Mouse (Mus musculus): Measurements from ENCODE around the gene Ppm1h. TPM values are rescaled to one million over a fixed set of nuclear protein-coding genes. Genes with fewer than 3 reads are reported as not detected.
"Not testable (repeated sequence)": the region's sequence is repeated elsewhere in the genome, so short reads cannot be mapped to it uniquely, and the experiment has no call there.

Ppm1h gene
- polyA plus RNA-seq, 1 experiment from 2014 or later: 26.0 TPM

DNA sequence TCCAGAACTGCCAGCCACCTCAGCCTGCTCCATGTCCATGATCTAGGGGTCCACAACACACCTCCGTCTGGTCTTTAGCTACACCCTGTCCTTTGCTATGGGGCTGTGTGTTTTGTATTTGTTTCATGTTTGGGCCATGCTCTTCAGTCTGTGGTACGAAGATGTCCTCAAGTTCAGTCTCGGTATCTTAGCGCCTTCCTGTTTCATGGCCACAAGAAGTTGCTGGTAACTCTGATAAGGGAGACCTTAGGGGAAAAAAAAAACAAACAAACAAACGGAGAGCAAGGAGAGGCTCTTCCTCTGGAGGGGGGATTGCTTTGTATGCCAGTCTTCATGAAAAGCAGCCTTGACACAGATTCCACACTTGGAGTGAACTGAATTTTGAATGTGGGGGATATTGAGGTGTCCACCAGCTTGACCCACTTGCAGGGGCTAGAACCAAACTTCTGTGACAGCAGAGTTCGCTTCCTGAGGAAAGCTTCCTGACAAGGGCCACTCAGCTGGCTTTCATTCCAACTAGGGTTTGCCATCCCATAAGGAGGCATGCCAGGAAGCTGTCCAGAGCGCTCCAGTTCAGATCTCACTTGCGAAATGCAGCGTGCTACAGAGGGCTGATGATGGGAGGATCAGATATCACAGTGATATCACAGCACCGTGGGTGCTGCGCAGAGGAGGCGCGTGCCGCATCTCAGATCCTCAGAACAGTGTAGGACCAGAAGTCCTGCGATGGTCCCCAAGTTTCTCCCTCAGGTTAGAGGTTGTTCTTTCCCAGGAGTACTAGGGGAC, 254.7 kb downstream of the Ppm1h start:
- no peaks in the 10 kb centered on the region for H3K27me3 ChIP-seq
- TF ChIP-seq CTCF (IDR thresholded peaks at IDR 0.05): no peak
- in situ Hi-C loops (cut with MboI; ENCODE audit: low pct_unique_long_range_greater_than_20kb): no loop called here
- DNase-seq (ENCODE audit: low read depth, low spot score) (no peak), ATAC-seq (no peak)
- ChIA-PET POLR2A (no interaction called here), CTCF (interaction anchor here (0.5 kb wide), 1 partner anchor 285 kb away, joined by 3 read pairs; no protein-coding TSS in a partner anchor)

DNA sequence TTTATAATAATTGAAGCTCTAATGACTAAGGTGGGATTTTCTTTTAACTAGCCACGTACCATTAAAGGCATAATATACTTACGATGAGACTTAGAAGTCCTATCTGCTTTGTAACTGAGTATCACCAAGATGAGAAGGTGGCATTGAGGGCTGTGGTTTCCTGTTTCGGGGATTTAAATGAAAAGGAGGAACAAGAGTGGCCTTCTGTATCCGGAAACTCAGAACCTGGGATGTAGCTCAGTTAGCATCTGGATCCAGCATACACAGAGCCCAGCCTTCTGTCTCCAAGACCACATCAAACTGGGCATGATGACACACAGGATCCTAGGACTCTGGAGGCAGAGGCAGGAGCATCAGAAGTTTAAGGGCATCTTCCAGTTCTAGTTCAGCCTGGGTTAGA, 256.8 kb downstream of the Ppm1h start:
- POLR2A ChIA-PET; in situ Hi-C loops (cut with MboI; ENCODE audit: low pct_unique_long_range_greater_than_20kb); H3K27me3 ChIP-seq; CTCF ChIA-PET; DNase-seq (ENCODE audit: low read depth, low spot score); ATAC-seq: not testable (repeated sequence)

DNA sequence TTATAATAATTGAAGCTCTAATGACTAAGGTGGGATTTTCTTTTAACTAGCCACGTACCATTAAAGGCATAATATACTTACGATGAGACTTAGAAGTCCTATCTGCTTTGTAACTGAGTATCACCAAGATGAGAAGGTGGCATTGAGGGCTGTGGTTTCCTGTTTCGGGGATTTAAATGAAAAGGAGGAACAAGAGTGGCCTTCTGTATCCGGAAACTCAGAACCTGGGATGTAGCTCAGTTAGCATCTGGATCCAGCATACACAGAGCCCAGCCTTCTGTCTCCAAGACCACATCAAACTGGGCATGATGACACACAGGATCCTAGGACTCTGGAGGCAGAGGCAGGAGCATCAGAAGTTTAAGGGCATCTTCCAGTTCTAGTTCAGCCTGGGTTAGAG, 258.8 kb downstream of the Ppm1h start:
- CTCF ChIA-PET; in situ Hi-C loops (cut with MboI; ENCODE audit: low pct_unique_long_range_greater_than_20kb); POLR2A ChIA-PET; ATAC-seq; H3K27me3 ChIP-seq; DNase-seq (ENCODE audit: low read depth, low spot score): not testable (repeated sequence)

DNA sequence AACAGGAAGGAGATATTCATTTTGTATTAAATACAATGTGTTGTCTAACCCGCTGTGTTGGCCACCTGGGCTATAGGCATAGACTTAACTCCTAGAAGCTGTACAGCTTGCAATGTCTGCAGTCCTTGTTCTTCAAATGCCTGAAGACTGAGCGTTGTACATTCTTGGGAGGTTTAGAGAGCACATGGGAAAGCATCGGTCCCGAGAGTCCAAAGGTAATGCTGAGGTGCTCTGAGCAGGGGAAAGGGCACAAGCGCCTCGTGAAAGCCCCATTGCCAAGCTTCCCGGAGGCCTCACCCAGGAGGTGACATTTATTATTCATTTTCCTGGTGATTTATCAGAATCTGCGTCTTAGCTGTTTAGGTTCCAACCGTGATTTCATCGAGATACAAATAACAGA, 261.0 kb downstream of the Ppm1h start:
- ChIA-PET CTCF (interaction anchor here (1.0 kb wide), 1 partner anchor 17 kb away, joined by 3 read pairs; no protein-coding TSS in a partner anchor), POLR2A (interaction anchor here (0.7 kb wide), 1 partner anchor 12 kb away, joined by 3 read pairs; no protein-coding TSS in a partner anchor)
- TF ChIP-seq CTCF (IDR thresholded peaks at IDR 0.05): no peak
- no peaks in the 10 kb centered on the region for H3K27me3 ChIP-seq
- ATAC-seq (no peak), DNase-seq (ENCODE audit: low read depth, low spot score) (no peak)
- in situ Hi-C loops (cut with MboI; ENCODE audit: low pct_unique_long_range_greater_than_20kb): no loop called here

DNA sequence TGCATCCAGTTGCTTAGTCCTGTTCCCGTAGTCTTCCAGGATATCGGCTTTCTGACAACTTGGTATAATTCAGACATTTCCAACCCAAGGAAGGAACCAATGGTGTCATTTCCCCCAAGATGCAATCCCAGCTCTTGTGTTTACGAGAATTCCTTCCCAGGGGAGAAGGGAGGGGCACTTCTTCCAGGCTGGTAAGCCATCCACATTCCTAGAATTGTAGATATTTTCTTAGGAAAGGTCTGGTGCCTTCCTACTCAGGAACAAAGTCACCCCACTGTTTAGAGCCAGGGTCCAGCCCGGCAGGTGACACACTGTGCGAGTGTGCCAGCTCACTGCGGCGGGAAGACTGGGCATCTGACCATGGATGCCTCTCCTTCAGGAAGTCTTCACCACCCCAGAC, 264.2 kb downstream of the Ppm1h start:
- POLR2A ChIA-PET: no interaction called here
- DNase-seq (ENCODE audit: low read depth, low spot score): no peak
- CTCF ChIA-PET: no interaction called here

DNA sequence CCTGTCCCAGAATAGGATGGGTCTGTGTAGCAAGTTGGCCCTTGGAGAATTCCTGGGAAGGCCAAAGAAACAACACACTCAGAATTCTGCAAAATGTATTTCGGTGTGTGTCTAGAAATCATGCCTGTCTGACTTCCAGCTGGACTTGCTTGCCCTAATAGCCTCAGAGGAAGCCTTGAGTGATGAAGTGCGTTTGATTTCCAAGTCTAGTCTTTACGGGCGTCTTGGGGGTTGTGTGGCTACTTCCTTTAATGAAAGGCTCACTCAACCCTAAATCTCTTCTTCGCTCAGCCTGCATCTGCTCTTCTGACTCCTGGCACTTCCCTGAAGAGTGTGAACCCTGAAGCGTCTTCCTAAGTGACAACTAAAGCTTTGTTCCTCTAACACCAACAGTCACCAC, 265.3 kb downstream of the Ppm1h start:
- POLR2A ChIA-PET: no interaction called here
- no peak for ATAC-seq
- no peak for DNase-seq (ENCODE audit: low read depth, low spot score)
- CTCF ChIA-PET: interaction anchor here (1.5 kb wide), 1 partner anchor 24 kb away, joined by 3 read pairs; no protein-coding TSS in a partner anchor
- no peaks in the 10 kb centered on the region for H3K27me3 ChIP-seq
- no peak for TF ChIP-seq CTCF (IDR thresholded peaks at IDR 0.05)
- in situ Hi-C loops (cut with MboI; ENCODE audit: low pct_unique_long_range_greater_than_20kb): no loop called here

More for the DNA sequence above, 264.2 kb downstream of the Ppm1h start:
- ATAC-seq: no peak
- H3K27me3 ChIP-seq: no peaks in the 10 kb centered on the region
- in situ Hi-C loops (cut with MboI; ENCODE audit: low pct_unique_long_range_greater_than_20kb): no loop called here
- TF ChIP-seq CTCF (IDR thresholded peaks at IDR 0.05): no peak

DNA sequence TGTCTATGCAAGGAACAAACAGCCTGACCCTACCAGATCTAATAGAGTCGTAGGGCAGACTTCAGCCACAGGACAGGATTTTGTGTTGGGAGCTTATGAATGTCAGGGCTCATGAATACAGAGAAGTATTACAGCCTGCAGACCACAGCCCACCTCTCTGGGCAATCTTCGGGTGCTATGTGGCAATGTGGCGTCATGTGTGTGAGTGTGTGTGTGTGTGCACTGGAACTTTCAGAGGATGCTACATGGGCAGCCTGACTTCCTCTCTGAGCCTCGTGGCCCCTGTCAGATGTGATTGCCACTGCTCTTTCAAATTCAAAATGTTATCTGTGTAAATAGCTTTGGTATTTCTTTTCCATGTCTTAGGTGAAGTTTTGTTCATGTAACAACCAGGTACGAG, 266.3 kb downstream of the Ppm1h start:
- DNase-seq (ENCODE audit: low read depth, low spot score) (no peak), ATAC-seq (no peak)
- in situ Hi-C loops (cut with MboI; ENCODE audit: low pct_unique_long_range_greater_than_20kb): no loop called here
- CTCF ChIA-PET: interaction anchor here (1.0 to 1.5 kb wide), 4 partner anchors 13 to 138 kb away, joined by 3 read pairs; no protein-coding TSS in a partner anchor
- TF ChIP-seq CTCF (IDR thresholded peaks at IDR 0.05): no peak
- H3K27me3 ChIP-seq: no peaks in the 10 kb centered on the region
- POLR2A ChIA-PET: interaction anchor here (0.6 to 1.1 kb wide), 2 partner anchors 12 to 24 kb away, joined by 3 to 6 read pairs; no protein-coding TSS in a partner anchor

DNA sequence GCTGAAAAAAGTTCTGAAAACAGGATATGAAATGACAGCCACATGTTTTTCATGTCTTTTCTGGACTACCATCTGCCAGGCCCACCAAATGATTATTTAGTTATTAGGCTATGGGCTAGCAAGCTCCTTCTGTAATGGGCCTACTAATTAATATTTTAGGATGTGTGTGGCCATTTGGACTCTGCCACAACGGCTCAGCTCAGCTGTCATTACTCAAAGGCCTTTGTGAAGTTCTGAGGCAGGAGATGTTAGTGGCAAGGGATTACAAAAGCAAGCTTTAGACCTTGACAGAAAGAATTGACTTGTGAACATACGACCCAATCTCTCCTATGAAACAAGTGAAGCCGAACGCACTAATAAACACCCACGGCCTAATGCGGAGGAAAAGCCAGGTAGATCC, 272.4 kb downstream of the Ppm1h start:
- no peaks in the 10 kb centered on the region for H3K27me3 ChIP-seq
- ChIA-PET POLR2A (interaction anchor here (0.7 to 1.2 kb wide), 2 partner anchors 11 to 12 kb away, joined by 3 read pairs; no protein-coding TSS in a partner anchor), CTCF (no interaction called here)
- ATAC-seq (no peak), DNase-seq (ENCODE audit: low read depth, low spot score) (no peak)
- in situ Hi-C loops (cut with MboI; ENCODE audit: low pct_unique_long_range_greater_than_20kb): no loop called here
- no peak for TF ChIP-seq CTCF (IDR thresholded peaks at IDR 0.05)

DNA sequence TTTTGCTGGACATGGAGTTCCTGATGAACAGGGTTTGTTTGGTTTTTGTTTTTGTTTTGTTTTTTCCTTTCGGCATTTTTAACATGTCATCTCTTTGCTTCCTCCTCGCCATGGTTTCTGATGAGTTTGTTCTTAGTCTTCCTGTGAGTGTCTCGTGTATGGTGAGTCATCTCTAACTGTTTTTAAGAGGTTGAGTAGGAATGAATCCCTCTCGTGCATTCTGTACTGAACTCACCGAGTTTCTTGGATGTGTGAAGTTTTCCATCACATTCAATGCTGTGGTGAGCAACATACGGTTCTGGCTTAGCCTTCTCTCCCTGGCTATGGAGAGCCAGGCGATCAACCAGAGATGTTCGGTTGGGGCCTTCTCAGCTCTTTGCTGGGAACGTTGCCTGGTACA, 275.0 kb downstream of the Ppm1h start:
- CTCF ChIA-PET: no interaction called here
- no peaks in the 10 kb centered on the region for H3K27me3 ChIP-seq
- no peak for DNase-seq (ENCODE audit: low read depth, low spot score)
- TF ChIP-seq CTCF (IDR thresholded peaks at IDR 0.05): no peak
- no peak for ATAC-seq
- in situ Hi-C loops (cut with MboI; ENCODE audit: low pct_unique_long_range_greater_than_20kb): no loop called here
- POLR2A ChIA-PET: interaction anchor here (0.7 kb wide), 1 partner anchor 147 kb away, joined by 8 read pairs; no protein-coding TSS in a partner anchor

DNA sequence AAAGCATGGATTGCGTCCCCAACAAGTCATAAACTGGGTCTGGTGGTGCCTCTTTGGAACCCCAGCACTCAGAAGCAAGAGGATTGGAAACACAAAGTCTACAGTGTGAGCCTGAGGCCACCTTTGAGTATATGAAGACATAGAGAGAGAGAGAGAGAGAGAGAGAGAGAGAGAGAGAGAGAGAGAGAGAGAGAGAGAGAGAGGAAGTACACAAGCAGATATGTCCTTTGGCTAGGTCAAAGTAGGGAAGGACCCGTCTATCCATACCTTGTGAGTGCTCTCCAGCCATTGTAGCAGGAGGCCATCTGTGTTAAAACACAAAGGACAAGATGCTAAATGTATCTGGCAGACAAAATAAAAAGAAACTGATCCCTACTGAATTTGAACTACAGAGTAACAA, 279.4 kb downstream of the Ppm1h start:
- ChIA-PET POLR2A (no interaction called here), CTCF (interaction anchor here (0.7 to 1.0 kb wide), 3 partner anchors 13 to 26 kb away, joined by 3 read pairs; no protein-coding TSS in a partner anchor)
- TF ChIP-seq CTCF (IDR thresholded peaks at IDR 0.05): no peak
- DNase-seq (ENCODE audit: low read depth, low spot score) (no peak), ATAC-seq (no peak)
- in situ Hi-C loops (cut with MboI; ENCODE audit: low pct_unique_long_range_greater_than_20kb): no loop called here
- H3K27me3 ChIP-seq: no peaks in the 10 kb centered on the region

DNA sequence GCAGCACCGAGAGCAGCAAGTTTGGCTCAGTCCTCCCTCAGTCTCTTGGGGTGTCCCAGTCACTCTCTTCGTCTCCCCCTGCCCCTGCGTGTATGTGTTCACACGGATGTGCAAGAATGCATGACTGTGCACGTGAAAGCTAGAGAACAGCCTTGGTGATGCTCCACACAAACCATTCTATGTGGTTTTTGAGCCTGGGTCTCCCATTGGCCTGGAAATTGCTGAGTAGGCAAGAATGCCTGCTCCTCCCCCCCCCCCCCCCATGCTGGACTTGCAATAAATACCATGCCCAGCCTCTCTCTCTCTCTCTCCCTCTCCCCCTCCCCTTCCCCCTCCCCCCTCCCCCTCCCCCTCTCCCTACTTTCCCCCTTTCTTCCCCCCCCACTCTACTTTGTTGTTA, 280.1 kb downstream of the Ppm1h start:
- no peak for ATAC-seq
- CTCF ChIA-PET: interaction anchor here (1.0 kb wide), 1 partner anchor 14 kb away, joined by 3 read pairs; no protein-coding TSS in a partner anchor
- in situ Hi-C loops (cut with MboI; ENCODE audit: low pct_unique_long_range_greater_than_20kb): no loop called here
- no peaks in the 10 kb centered on the region for H3K27me3 ChIP-seq
- POLR2A ChIA-PET: no interaction called here
- no peak for TF ChIP-seq CTCF (IDR thresholded peaks at IDR 0.05)
- DNase-seq (ENCODE audit: low read depth, low spot score): no peak
